Mouse (Mus musculus) frontal cortex, adult 2 months (tissue): ENCODE results near the gene Pax2. TPM values are rescaled to one million over a fixed set of nuclear protein-coding genes. Genes with fewer than 3 reads are reported as not detected.

Experiments used
- DNase-seq, 2 experiments: peaks; one replicate each; pipeline ENCODE4 v3.0.0; 2022; ENCODE audit warnings: low spot score in 1 of 2; ENCODE audit errors: extremely low spot score in 1 of 2
- polyA plus RNA-seq: library from polyadenylated mRNA; depleted of rRNA; stranded (reverse); fragments of >200 nt; gene quantifications from 2 replicates; pipeline ENCODE4 v1.2.3, GENCODE M21; 2012; rRNA removed

Pax2 gene
- polyA plus RNA-seq, result 0.06 and 0.11 TPM in 2 replicates

DNA sequence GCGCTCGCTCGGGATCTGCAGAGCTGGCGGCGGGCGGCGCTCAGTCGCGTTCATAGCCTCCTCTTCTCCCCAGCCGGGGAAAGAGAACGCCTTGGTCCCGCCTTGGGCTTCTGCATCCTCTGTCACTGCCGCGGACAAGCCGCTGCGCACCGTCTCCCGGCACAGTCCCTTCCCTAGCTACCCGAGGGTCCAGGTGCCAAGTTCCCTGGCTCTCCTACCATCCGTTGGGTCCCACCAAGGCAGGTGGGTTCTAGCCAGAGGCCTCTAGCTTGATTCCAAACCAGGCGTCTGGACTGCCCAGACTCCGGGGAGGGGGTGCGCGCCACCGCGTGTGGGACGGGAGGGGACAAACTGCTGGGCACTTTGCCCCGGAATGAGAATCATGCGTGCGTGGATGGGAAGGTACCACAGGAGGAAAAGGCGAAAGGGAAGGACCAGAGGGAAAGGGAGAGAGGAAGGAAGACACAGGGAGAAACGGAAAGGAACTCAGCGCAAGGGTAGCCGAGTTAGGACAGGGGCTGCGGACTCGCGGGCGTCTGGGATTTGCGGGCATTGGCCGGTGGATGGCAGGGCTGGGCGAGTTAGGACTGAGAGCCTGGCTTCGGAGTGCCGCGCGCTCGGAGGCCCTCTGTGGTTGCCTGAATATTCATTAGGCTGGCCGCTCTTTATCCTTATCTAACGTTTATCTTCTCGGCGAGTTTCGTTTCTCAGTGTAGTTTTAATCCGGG, at the start of gene Pax2:
TSS of gene Pax2 (plus strand) at position 353 of the 728 bp plus-strand sequence.
- DNase-seq, result no peak

DNA sequence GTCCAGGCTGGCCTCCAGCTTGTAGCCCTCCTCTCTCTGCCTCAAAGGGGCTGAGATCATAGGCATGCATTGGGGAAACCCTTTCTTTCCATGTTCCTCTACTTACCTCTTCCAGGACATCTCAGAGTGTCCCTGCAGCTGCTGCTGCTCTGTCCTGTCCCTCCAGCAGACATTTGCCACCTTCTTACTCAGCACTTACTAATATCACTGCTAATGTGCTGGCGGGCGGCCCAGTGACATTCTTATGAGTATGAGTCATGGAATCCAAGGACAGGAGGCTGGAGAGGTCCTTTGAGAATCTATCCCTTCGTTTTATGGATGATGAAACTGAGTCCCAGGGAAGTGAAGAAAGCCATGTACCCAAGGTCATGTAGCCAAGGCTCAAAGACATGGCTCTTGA, 47.0 kb upstream of the Pax2 start:
- no peak for DNase-seq

DNA sequence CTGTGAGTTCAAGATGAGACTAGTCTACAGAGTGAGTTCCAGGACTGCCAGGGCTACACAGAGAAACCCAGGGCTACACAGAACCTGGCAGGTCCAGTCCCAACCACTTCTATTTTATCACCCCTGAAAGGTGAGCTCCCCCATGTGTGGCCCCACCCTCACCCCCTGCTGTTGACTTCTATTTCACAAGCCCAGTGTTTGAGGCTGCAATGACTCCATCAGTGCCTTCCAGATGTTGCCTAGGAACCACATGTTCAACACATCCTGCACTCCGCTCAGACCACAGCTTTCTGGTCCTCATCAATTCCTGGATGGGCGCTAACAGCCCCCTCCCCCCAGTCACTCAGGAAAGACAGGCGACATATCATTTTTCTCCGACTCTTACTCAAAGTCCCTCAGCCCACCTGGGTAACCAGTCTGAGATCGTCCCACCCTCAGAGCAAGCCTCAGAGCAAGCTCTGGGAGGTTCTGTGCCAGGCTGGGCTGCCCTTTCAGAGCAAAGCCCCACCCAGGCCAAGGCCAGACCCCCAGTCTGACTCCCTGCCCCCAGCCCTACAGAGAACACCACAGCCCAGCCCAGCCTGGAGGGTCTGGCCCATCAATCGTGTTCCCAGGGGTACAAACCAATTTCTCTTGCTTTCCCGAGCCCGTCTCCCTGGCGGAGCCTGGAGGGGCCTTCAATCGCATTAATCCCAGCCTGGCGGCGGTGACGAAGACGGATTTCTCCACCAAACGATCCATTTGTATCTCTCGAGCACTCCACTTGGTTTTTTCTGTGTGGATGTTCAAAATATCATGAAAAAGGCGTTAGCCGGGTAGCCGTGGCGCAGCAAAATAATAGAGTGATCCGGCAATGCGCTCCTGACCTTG, 38.9 kb upstream of the Pax2 start:
- DNase-seq, result no peak

DNA sequence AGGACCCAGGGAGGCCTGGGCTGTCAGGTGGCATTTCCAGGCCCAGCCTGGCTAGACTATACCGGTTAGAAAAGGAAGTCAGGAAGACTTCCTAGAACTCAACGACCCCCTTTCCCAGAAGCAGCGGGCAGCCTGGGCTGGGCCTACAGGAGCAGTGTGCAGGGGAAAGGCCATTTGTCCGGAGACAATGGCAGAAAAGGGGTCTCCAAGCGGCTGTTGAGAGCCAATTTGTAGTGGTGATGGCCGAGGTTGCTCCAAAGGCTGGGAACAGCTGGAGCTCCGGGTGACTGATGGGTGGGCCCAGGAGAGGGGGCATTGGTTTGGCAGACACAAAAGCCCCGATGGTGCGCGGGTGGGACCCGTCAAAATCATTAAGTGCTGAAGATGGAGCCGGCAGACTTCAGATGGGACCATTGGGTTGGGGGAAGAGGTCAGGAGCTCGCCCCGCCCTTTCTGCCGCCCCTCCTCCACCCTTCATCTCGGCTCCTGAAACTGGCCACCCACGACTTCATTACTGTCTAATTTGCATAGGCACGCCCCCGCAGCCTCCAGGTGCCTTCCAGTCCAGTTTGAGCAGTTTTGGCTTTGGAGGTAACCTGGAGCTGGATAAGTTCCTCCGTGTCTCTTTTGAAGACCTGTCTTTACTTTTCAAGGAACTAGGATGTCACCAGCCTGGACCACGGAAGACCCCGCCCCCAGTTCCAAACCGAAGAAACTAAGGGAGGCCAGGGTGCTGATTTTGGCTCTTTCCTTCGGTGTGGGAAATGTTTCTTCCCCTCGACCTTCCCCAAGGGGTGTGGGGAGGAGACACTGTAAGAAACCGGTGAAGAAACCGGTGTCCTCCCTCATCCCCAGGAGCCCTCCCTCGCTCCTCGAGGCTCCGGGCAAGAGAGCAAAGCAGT, 36.3 kb upstream of the Pax2 start:
- DNase-seq, result no peak

DNA sequence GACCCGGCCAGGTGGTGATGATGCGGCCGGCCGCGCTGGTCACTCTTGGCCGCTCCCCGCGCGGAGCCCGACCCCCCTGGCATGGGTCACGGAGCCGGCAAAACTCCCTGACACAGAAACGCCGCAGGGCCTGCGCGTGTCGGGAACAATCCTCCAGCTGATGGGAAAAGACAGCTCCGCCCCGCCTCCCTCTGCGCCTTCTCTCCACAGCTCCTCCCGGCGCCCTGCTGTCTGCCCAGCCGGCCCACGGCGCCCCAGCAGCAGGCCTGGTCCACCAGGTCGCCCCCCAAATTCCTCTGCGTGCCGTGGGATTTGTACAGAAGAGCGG, 35.7 kb upstream of the Pax2 start:
- DNase-seq, result no peak

DNA sequence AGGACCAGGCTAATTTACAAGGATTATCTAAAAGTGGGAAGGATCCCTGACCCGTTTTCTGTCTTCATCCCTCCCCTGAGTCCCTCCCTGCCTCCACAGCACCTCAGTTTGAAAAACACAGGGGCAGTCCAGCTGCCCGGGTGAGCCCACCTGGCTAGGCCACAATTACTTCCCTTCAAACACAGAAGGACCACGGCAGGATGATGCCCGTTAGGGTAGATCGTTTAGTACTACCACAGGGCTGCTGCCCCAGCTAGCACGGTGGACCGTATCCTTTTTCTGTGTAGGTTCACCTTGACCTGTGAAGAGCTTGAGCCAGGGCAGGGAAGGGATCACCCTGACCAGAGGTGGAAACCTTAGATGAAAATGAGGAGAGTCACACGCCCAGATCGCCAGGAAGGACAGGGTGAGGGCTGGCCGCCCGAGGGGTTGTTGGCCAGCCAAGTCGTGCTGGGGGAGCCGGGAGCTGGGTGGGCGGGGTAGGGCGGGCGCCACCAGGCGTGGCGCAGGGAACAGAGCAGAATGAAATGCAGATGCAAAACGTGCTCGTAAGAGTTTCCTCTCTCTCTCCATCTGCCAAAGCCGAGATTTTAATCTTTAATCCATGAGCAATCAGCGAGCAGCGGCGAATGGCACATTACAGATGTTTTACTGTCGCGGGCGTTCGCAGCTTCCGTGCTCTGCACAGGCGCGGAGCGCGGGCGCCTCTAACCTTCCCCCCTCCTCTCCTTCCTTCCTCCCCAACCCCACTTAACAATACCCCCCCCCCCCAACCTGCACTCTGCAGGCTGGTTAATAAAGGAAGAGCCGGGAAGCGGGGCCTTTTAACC, 32.0 kb upstream of the Pax2 start:
- DNase-seq, result no peak

DNA sequence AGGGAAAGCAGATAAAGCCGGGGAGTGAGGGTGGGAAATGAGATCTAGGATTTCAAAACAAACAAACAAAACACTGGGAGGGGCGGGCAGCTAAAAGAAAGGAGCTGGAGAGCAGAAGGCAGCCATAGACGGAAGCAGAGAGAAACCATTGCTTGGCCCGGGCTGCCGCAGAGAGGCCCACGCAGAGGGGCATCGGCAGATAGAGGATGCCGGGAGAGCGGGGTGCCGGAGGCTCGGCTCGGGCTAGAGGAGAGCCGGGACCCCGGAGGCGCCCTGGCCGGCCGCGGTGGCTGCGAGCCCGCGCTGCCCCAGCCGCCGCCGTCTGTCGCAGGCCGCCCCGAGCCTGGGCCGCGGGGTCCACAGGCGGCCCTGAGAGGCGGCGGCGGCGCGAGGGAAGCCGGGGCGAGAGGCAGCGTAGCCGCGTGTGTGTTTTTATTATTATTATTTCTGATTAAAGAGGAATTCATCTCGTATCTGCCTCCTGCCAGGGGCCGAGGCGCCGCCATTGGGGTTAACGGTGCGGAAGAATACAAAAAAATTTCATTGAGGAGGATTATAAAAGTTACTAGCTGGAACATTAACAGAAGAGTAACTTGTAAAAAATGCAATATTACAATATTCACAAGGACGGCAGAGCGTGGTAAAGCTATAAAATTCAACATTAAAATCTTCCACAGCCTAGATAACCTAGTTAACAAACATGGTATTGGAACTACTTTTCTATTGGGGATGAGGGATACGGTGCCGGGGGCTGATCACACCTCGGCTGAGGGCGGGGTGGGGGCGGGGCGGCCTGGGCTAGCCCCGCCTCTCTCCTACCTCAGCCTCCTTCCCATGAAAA, 29.7 kb upstream of the Pax2 start:
- DNase-seq, result no peak

DNA sequence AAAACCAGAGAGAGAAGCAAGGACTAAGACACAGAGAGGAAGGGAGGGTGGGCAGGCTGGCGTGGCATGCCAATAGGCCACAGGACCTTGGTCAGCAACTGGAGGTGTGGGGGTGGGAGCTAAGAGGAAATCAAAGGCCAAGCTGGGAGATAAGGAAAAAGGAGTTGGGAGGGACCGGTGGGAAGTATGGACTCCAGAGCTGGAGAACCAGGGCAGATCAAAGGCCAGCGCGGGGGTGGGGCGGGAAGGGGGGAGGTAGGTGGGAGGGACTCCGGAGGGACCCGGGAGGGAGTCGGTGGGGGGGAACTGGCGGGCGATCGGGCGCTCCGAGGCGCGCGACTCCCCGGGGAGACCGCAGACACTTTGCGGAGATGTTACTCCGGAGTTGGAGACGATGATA, 21.7 kb upstream of the Pax2 start:
- no peak for DNase-seq

DNA sequence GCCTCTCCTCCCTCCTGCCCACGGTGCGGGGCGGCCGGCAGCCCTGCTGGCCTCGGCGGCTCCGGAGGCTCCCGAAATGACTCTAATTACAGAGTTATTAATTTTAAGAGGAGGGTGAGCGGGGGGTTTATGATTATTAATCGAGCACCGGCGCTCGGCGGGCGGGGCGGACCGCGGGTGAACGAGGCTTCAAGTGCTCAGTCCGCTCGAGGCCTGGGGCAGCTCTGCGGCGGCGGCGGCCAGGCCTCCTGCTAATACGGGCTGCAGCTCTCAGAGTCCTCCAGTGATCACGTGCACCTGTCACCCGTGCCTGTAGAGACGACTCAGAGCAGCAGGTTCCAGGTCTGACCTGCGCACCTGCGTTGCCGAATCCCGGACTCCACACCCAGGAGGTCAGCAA, 21.2 kb upstream of the Pax2 start:
- no peak for DNase-seq

DNA sequence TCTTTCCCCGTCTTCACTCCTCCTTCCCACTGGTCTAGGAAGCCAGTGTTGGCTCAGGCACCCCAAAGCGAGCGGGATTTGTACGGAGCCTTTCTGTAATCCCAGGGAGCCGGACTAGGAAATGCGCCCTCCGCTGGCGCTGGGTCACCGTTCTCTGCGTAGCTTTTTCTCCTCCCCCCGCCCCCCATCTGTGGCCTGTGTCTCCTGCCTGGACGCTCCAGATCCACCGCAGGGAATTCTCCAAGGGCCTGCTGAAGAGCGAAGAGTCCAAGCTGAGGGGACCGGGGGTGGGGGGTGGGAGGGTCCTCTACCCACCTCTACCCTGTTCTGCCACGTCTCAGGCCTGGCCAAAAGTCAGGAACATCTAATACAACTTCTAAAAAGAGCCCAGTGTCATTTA, 15.5 kb upstream of the Pax2 start:
- DNase-seq, result no peak

DNA sequence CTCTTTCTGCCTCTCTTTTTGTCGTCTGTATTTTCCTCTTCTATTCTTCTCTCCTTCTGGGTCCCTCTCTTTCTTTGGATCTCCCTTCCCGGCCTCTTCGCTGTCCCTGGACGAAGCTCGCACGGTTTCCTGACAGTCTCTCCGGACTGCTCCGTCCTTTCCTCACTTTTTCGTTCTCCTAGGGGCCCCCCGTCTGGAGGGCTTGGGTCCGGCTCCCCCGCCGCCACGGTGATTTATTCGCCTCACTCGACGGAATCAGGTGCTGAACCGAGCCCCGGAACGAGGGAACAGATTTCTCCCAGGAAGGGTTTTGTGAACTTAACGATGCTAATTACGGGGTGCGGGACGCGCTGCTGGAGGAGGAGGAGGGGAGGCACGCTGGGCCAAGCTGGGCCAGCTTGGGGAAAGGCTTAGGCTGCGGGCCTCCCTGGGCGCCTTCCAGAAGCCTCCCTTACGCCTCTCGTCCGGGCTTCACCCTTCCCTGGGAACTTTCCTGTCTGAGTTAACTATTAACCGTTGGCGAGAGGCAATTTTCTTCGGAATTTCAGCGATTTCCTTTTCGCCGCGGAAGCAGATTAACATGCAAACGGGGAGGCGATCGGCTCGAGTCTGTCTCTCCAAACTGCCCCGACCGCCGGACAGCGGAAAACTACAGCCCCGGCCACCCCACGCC, 14.6 kb upstream of the Pax2 start:
- no peak for DNase-seq

DNA sequence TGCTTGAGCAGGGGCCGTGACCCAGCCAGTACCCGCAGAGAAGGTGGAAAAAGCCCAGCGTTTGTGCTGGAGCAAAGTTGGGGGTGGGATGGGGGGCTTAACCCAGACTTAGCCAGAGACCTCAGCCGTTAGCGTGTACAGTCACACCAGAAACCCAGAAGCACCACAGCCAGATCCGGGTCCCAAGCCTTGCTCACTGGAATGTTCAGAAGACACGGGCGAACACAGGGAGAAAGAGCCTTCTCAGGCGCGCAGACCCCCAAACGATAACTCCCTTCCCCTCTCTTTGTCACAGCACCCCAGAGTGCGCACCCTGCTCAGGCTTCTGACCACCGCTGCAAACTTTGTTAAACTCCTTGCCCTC, 14.1 kb upstream of the Pax2 start:
- no peak for DNase-seq

DNA sequence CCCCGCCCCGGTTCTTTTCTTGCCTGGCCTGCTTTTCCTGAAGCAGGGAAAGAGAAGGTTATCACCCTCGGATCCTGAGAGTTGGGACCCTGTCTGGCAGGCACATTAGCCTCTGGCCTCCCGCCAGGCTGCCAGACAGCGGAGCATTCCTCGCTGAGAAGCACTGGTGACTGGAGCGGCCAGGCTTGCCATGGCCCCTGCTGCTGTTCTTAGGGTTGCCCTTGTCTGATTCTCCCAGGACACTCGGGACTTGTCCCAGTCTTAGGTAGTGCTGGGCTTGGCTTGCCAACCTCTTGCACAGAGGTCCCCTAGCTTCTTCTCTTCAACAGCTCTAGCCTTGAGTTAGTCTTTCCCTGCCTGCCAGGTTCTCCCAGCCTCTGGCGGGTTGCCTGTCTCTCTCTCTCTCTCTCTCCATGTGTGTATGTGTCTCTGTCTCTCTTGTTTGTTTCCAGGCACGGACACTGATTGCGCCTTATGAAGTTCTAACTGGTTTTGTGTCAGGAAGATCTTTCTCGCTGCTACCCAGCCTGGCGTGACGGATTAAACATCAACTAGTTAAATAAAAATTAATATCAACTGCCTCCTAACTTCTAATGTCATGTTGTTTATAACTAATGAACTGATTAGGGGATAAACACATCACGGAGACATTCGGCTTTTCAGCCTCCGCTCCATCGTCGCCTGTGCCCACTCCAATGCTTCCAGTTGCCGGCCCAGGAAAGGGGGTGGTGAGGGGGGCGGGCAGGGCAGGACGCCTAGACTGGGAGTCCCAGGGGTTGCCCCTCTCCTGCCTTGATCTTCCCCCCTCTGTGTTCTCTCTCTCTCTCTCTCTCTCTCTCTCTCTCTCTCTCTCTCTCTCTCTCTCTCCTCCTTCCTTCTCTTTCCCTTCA, 13.5 kb upstream of the Pax2 start:
- no peak for DNase-seq

DNA sequence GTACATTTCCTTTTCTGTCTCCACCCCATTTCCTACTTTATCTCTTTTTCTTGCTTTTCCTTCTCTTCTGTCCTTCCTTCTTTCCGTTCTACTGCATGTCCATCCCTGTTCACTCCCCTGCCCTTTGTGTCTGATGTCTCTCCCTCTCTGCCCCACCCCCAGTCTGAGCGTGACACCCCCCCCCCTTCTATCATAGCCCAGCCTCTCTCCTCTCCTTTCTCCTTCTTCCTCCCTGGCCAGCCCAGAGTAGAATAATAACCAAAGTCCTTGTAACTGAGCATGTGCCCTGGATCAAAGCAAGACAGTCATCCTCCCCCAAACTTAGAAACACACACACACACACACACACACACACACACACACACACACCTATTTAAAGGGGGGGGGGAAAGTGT, 12.8 kb upstream of the Pax2 start:
- no peak for DNase-seq

DNA sequence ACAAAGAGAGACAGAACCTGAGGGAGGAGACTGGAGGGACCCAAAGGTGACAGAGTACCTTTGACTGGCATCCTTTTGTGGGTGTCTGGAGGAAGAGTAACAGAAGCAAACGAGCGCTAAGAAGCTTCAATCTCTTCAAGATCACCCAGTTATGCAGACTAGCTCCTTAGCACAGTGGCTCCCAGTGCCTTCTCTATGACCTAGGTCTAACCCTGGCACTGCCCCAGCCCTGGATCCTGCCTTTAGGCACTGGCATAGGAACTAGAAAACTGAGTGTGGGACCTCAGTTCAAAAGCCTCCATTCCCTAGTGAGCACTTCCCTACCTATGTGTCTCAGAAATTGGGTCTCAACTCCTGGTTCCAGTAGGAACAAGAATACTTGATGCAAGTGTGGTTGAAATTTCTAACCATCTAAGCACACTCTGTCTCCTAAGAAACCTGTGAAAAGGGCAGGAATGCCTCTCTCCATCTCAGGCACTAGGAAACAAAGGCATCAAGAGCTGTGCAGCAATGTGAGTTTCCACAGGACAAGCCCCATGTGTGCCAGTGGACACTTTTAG, 11.8 kb upstream of the Pax2 start:
- no peak for DNase-seq

DNA sequence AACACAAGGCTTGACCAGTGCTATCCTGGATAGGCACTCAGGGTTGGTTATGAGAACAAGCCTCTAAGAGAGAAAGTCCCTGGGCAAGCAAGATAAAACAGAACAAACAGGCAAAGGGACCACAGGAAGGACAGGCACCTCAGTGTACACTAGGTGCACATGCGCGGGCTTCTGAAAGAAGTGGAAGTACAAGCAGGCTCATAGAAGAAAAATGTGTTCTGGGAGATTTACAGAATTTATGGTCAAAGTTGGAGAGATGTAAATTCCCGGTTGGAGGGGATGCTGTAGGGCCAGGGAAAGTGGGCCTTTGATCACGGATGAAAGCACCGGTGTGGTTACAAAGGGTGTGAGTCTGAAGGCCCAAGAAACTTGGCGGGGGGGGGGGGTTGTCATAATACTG, 10.1 kb upstream of the Pax2 start:
- DNase-seq, result no peak

DNA sequence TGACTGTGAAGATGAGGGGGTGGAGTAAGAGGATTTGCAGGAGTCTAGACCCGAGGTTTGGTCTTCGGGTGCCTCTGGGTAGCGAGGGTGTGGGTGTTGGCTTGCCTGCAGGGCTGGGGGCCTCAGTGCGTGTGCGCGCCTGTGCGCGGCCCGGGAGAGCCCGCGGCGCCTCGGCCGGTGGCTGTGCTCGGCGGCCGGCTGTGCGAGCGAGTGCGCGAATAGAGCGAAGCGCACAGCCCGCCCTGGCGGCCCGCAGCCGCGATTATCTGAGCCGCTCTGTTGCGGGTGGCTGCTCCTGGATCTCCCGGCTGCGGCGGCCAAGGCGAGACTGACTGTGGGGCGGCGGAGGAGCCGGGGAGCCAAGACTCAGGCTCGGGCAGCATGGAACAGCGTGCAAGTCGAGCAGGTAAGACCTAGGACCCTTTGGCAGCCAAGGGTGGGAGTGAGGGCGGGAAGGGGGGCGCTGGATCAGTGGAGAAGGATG, 9.3 kb upstream of the Pax2 start:
- no peak for DNase-seq

DNA sequence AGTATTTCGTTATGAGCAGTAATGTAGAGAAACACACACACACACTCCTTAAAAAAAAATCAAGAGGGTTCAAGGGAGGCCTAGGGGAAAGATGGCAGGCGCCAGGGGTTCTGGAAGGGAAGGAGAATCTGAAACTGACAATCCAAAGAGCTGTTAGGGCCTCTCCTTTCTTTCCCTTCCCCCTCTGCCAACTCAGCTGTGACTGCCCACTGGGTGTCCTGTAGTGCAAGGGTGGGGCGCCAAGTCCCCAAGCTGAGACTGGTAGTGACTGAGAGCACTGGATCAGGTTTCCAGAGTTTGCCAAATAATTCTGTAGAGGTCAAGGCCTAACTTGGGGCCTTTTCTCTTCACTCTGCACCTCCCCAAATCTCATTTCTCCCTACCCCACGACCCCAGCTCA, 8.4 kb upstream of the Pax2 start:
- DNase-seq, result no peak
